Mouse (Mus musculus) ES-E14 (cell line): ENCODE measurements at regions not wholly inside any gene's neighbourhood (a gene's known extent, or its start where the extent isn't known, plus 50 kb on each side); places are given as distances from the start of the nearest gene placed in this dataset.

Experiments used
- DNase-seq: peaks from one replicate; pipeline ENCODE4 v3.0.0-alpha.2; 2013; ENCODE audit warnings: low read depth, low spot score
- H3K27ac ChIP-seq: 2 replicates; pipeline ENCODE4 v1.5.1; 2012; ENCODE audit warnings: low read depth, mild to moderate bottlenecking, low read length, moderate library complexity, mixed read lengths; ENCODE audit not compliant: poor library complexity, insufficient read depth, severe bottlenecking
- H3K36me3 ChIP-seq: 2 replicates; pipeline ENCODE4 v1.6.1; 2012; ENCODE audit warnings: mild to moderate bottlenecking, low read length, moderate library complexity, mixed read lengths; ENCODE audit not compliant: control insufficient read depth, poor library complexity, insufficient read depth, severe bottlenecking
- H3K4me1 ChIP-seq, 2 experiments: fragments of 150-350 bp in 1 of 2; sonication (generic) in 1 of 2; 2 replicates each; pipeline ENCODE4 v1.6.1; 2012; ENCODE audit warnings: low read length in 2 of 2, mild to moderate bottlenecking in 1 of 2, mixed read lengths in 1 of 2; ENCODE audit not compliant: control insufficient read depth in 2 of 2, insufficient read depth in 2 of 2, poor library complexity in 1 of 2
- H3K4me3 ChIP-seq, 2 experiments: fragments of 150-350 bp in 1 of 2; sonication (generic) in 1 of 2; 2 replicates each; pipeline ENCODE4 v1.5.1; 2012; ENCODE audit warnings: low read length in 2 of 2, low read depth in 1 of 2, mild to moderate bottlenecking in 1 of 2, mixed read lengths in 1 of 2; ENCODE audit not compliant: insufficient read depth in 1 of 2, poor library complexity in 1 of 2, severe bottlenecking in 1 of 2
- H3K9ac ChIP-seq: 2 replicates; pipeline ENCODE4 v1.6.1; 2012; ENCODE audit warnings: low read depth, mild to moderate bottlenecking, low read length, mixed read lengths; ENCODE audit not compliant: poor library complexity, insufficient read depth, severe bottlenecking
- H3K9me3 ChIP-seq: fragments of 150-350 bp; sonication (generic); 2 replicates; pipeline ENCODE4 v1.6.1; 2012; ENCODE audit warnings: low read depth, mild to moderate bottlenecking, low read length; ENCODE audit not compliant: control insufficient read depth, insufficient read depth
- CHD2 ChIP-seq: IDR thresholded peaks from 2 replicates; pipeline ENCODE4 v1.6.1; 2014; ENCODE audit warnings: mild to moderate bottlenecking, low read depth, low read length, inconsistent platforms
- HCFC1 ChIP-seq: IDR thresholded peaks from 2 replicates; pipeline ENCODE4 v1.6.1; 2012; ENCODE audit warnings: low read length, inconsistent platforms, borderline replicate concordance; ENCODE audit not compliant: insufficient read depth
- MAFK ChIP-seq: IDR thresholded peaks from 2 replicates; pipeline ENCODE4 v1.6.1; 2014; ENCODE audit warnings: mild to moderate bottlenecking, low read depth, low read length, inconsistent platforms; ENCODE audit not compliant: insufficient read depth
- ZC3H11A ChIP-seq: IDR thresholded peaks from 2 replicates; pipeline ENCODE4 v1.6.1; 2012; ENCODE audit warnings: low read depth, mild to moderate bottlenecking, inconsistent platforms, low read length, borderline replicate concordance
- ZNF384 ChIP-seq: IDR thresholded peaks from 2 replicates; pipeline ENCODE4 v1.6.1; 2012; ENCODE audit warnings: low read depth, low read length, inconsistent platforms
- in situ Hi-C, 2 experiments: fragments of 600-800 bp; cut with MboI; formaldehyde crosslinking; loops; one replicate each; pipeline ENCODE4 v1.15.1; 2025; ENCODE audit warnings: low sequenced_read_pairs in 2 of 2, inconsistent platforms in 1 of 2; ENCODE audit not compliant: unreplicated experiment in 2 of 2

- Histone ChIP-seq H3K36me3 (no peaks in the 10 kb centered on the region), H3K9ac (no peak overlapping the region), H3K9me3 (no peaks in the 10 kb centered on the region), H3K27ac (no peak overlapping the region), H3K4me3 (no peak overlapping the region), H3K4me1 (no peaks in the 10 kb centered on the region)
- in situ Hi-C loops: no loop called here
- no peak for TF ChIP-seq ZC3H11A
- TF ChIP-seq CHD2: no peak
- TF ChIP-seq ZNF384: no peak
- TF ChIP-seq HCFC1: no peak
- TF ChIP-seq MAFK: no peak
- no peak for DNase-seq
These were observed 105.6 kb downstream of the Aldh8a1 start for GRCm38 (mm10) chr10:21482659-21483058.

DNA sequence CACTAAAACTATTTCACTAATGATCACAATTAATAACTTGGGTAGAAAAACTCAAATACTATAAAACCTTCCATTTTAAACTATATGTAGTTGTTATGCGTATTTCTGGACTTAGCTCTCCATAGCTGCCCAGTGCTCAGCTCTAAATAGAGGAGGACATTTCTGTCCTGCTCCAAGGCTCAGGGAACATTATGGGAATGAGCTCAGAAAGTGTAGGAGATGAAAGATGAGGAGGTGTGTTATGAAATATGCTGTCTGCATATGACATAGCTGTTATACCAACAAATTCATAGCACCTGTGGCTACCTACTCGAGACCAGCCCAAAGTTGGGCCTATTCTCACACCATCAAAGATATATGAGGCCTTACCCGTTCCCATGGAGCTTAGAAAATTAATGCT is 106.3 kb downstream of the Aldh8a1 start:
- no peak for TF ChIP-seq ZNF384
- TF ChIP-seq CHD2: no peak
- TF ChIP-seq ZC3H11A: no peak
- in situ Hi-C loops: no loop called here
- no peak for DNase-seq
- Histone ChIP-seq H3K36me3 (no peaks in the 10 kb centered on the region), H3K9ac (no peak overlapping the region), H3K4me1 (no peaks in the 10 kb centered on the region), H3K4me3 (no peak overlapping the region), H3K9me3 (no peaks in the 10 kb centered on the region), H3K27ac (no peak overlapping the region)

DNA sequence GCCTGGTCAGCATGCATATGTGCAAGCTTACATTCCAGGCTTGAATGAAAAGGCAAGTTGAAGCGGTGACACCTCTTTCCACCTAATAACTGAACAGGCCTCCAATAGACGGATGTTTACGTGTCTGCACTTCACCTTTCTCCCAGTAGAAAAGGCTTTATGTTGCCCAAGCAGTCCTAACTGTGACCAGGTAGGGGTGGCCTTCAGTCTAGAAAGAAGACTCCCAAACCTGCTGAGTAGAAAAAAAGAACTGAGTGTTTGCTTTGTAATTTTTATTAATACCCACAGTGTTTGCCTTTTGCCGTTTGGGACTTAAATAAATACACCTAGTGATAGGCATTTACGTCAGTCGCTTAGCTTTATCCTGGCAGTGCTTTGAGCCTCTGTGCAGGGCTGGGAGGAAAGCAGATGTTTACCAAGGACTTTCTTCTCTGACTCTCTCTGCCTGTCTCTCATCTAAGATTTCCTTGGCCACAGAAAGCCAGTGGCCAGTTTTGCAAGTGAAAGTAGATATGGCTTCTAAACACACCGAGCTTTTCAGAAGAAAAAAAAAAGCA is 104.5 kb upstream of the 1700020N01Rik start:
- DNase-seq: no peak
- no peaks in the 10 kb centered on the region for H3K36me3 ChIP-seq
- no peaks in the 10 kb centered on the region for H3K9me3 ChIP-seq
- H3K4me1 ChIP-seq: no peaks in the 10 kb centered on the region
- H3K4me3 ChIP-seq: no peak overlapping the region
- H3K27ac ChIP-seq: no peak overlapping the region
- H3K9ac ChIP-seq: no peak overlapping the region
- in situ Hi-C loops: no loop called here
- TF ChIP-seq ZNF384 (no peak), CHD2 (no peak), MAFK (no peak), ZC3H11A (no peak)

DNA sequence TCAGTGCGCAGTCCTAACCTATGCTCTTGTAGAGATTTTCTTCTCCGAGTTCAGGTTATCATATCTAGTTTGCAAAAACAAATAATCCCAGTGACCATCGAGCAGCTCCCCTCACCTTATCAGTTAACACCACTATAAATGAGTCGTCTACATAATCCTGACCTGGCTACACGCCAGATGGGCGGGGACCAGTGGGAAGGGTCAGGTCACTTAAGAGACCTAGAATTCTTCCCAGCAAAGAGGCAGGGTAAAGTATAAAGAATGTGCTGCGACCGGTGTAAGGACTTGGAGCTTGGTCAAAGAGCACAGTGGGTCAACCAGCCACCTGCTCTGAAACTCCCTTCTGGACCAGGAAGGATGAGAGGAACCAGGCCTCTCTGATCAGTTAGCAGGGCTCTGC is 102.0 kb upstream of the 1700020N01Rik start:
- Histone ChIP-seq H3K4me1 (peaks cover 0 to 2% of the 10 kb centered on the region in 2 experiments; a peak in 1 of 4 replicates), H3K9me3 (no peaks in the 10 kb centered on the region), H3K4me3 (no peak overlapping the region), H3K27ac (no peak overlapping the region), H3K36me3 (no peaks in the 10 kb centered on the region), H3K9ac (no peak overlapping the region)
- TF ChIP-seq ZC3H11A (no peak), MAFK (no peak), ZNF384 (no peak), CHD2 (no peak), HCFC1 (no peak)
- in situ Hi-C loops: no loop called here
- no peak for DNase-seq

- no peak for DNase-seq
- Histone ChIP-seq H3K36me3 (no peaks in the 10 kb centered on the region), H3K9ac (no peak overlapping the region), H3K4me1 (peaks cover 0 to 2% of the 10 kb centered on the region in 2 experiments; a peak in 1 of 4 replicates), H3K27ac (no peak overlapping the region), H3K4me3 (no peak overlapping the region), H3K9me3 (no peaks in the 10 kb centered on the region)
- in situ Hi-C loops: no loop called here
- TF ChIP-seq ZNF384 (no peak), HCFC1 (no peak), CHD2 (no peak), MAFK (no peak), ZC3H11A (no peak)
These were observed 100.6 kb upstream of the 1700020N01Rik start for GRCm38 (mm10) chr10:21492254-21492894.
